Mouse (Mus musculus): ENCODE data around the gene Arhgap21.

DNA sequence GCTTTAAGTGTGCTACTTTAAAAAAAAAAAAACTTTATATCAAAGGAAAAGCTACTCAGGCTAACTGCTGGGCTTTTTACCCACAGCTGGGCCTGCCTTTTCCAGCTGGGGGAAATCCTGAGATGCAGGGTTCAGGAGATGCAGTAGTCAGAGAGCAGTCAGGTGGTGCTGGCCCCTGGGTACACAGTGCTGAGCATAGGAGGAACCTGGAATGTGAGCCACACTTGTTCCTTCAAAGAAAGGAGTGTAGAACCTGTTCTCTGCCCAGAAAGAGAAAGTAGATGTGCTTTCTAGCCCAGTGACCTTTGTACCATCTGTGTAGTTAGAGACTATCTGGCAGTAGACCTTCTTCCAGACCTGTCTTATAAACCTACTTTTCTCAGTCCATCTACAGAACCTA lies 100.6 kb downstream of the Arhgap21 start:
- TF ChIP-seq GATA1 (IDR thresholded peaks at IDR 0.05; ENCODE audit: borderline replicate concordance, low read length) (no peak), FLI1 (IDR thresholded peaks at IDR 0.05; ENCODE audit: low read length) (no peak)

Data from megakaryocyte, embryonic 14.5 days (primary cell).